Mouse (Mus musculus): ENCODE results near the gene Pcsk4. TPM values are rescaled to one million over a fixed set of nuclear protein-coding genes. Genes with fewer than 3 reads are reported as not detected.
A peak's percentile ranks its signal among the peaks of the same experiment; 100 is the strongest.

The Pcsk4 gene
- 6.2 and 8.1 TPM in 2 replicates for polyA plus RNA-seq (2014; fragmentation: Nextera tagmentation; extraction: Ambion mirVana)

GRCm38 (mm10) chr10:80329273-80330081 is at the start of gene Pcsk4, which contains the start of gene Reep6:
TSS of gene Pcsk4 (minus strand) at chr10:80329498.
TSS of gene Reep6 (plus strand) at chr10:80329953.
- peaks cover 11% of the 10 kb centered on the region for H3K4me1 ChIP-seq (ENCODE audit: control insufficient read depth, insufficient read depth, low read length)
- peak within 1 kb of the TSS; percentile 44 for H3K4me3 ChIP-seq (ENCODE audit: low read length)
- H3K9me3 ChIP-seq (ENCODE audit: control insufficient read depth, low read length), result no peaks in the 10 kb centered on the region
- H3K27ac ChIP-seq (ENCODE audit: low read depth, low read length), result no peak within 1 kb of the TSS
- 3% methylated on average over 36 of the region's 36 CpGs for WGBS
- peak within 1 kb of the TSS; percentile 91 for H3K4me2 ChIP-seq (replicated peaks; ENCODE audit: low read depth, low read length)
- H3K36me3 ChIP-seq (ENCODE audit: control insufficient read depth, insufficient read depth, low read length), result no peaks in the 10 kb centered on the region
- H3K27me3 ChIP-seq (ENCODE audit: control insufficient read depth, insufficient read depth, low read length), result peaks cover 6% of the 10 kb centered on the region
- ATAC-seq (ENCODE audit: low FRiP score, low TSS enrichment), result peak; percentile 96
- H3K9ac ChIP-seq (ENCODE audit: low read depth, low read length), result peak within 1 kb of the TSS; percentile 58

GRCm38 (mm10) chr10:80377716-80378115 is 48.4 kb upstream of the Pcsk4 start:
- Histone ChIP-seq H3K4me2 (replicated peaks; ENCODE audit: low read depth, low read length) (no peak overlapping the region), H3K27ac (ENCODE audit: low read depth, low read length) (no peak overlapping the region), H3K9ac (ENCODE audit: low read depth, low read length) (no peak overlapping the region), H3K9me3 (ENCODE audit: control insufficient read depth, low read length) (no peaks in the 10 kb centered on the region), H3K27me3 (ENCODE audit: control insufficient read depth, insufficient read depth, low read length) (no peaks in the 10 kb centered on the region), H3K36me3 (ENCODE audit: control insufficient read depth, insufficient read depth, low read length) (peaks cover 29% of the 10 kb centered on the region), H3K4me3 (ENCODE audit: low read length) (no peak overlapping the region), H3K4me1 (ENCODE audit: control insufficient read depth, insufficient read depth, low read length) (no peaks in the 10 kb centered on the region)
- 57% methylated on average over 10 of the region's 10 CpGs for WGBS
- ATAC-seq (ENCODE audit: low FRiP score, low TSS enrichment), result no peak

GRCm38 (mm10) chr10:80376160-80376559 is 46.9 kb upstream of the Pcsk4 start:
- ATAC-seq (ENCODE audit: low FRiP score, low TSS enrichment), result no peak
- 4% methylated on average over 7 of the region's 7 CpGs for WGBS
- peaks cover 14% of the 10 kb centered on the region for H3K36me3 ChIP-seq (ENCODE audit: control insufficient read depth, insufficient read depth, low read length)
- H3K4me3 ChIP-seq (ENCODE audit: low read length), result no peak overlapping the region
- no peak overlapping the region for H3K27ac ChIP-seq (ENCODE audit: low read depth, low read length)
- H3K4me2 ChIP-seq (replicated peaks; ENCODE audit: low read depth, low read length), result no peak overlapping the region
- H3K4me1 ChIP-seq (ENCODE audit: control insufficient read depth, insufficient read depth, low read length), result peaks cover 4% of the 10 kb centered on the region
- no peaks in the 10 kb centered on the region for H3K27me3 ChIP-seq (ENCODE audit: control insufficient read depth, insufficient read depth, low read length)
- H3K9ac ChIP-seq (ENCODE audit: low read depth, low read length), result no peak overlapping the region
- H3K9me3 ChIP-seq (ENCODE audit: control insufficient read depth, low read length), result no peaks in the 10 kb centered on the region

- H3K36me3 ChIP-seq (ENCODE audit: control insufficient read depth, insufficient read depth, low read length), result no peaks in the 10 kb centered on the region
- no peak overlapping the region for H3K4me2 ChIP-seq (replicated peaks; ENCODE audit: low read depth, low read length)
- H3K4me3 ChIP-seq (ENCODE audit: low read length), result no peak overlapping the region
- H3K27me3 ChIP-seq (ENCODE audit: control insufficient read depth, insufficient read depth, low read length), result no peaks in the 10 kb centered on the region
- H3K9me3 ChIP-seq (ENCODE audit: control insufficient read depth, low read length), result no peaks in the 10 kb centered on the region
- no peak overlapping the region for H3K9ac ChIP-seq (ENCODE audit: low read depth, low read length)
- H3K4me1 ChIP-seq (ENCODE audit: control insufficient read depth, insufficient read depth, low read length), result peaks cover 4% of the 10 kb centered on the region
- 26% methylated on average over 6 of the region's 6 CpGs for WGBS
- no peak overlapping the region for H3K27ac ChIP-seq (ENCODE audit: low read depth, low read length)
- no peak for ATAC-seq (ENCODE audit: low FRiP score, low TSS enrichment)
These were observed 44.8 kb upstream of the Pcsk4 start for GRCm38 (mm10) chr10:80374063-80374462.

- Histone ChIP-seq H3K9ac (ENCODE audit: low read depth, low read length) (no peak overlapping the region), H3K9me3 (ENCODE audit: control insufficient read depth, low read length) (no peaks in the 10 kb centered on the region), H3K36me3 (ENCODE audit: control insufficient read depth, insufficient read depth, low read length) (no peaks in the 10 kb centered on the region), H3K4me1 (ENCODE audit: control insufficient read depth, insufficient read depth, low read length) (peaks cover 4% of the 10 kb centered on the region), H3K27me3 (ENCODE audit: control insufficient read depth, insufficient read depth, low read length) (no peaks in the 10 kb centered on the region), H3K4me2 (replicated peaks; ENCODE audit: low read depth, low read length) (no peak overlapping the region), H3K4me3 (ENCODE audit: low read length) (no peak overlapping the region), H3K27ac (ENCODE audit: low read depth, low read length) (no peak overlapping the region)
- no peak for ATAC-seq (ENCODE audit: low FRiP score, low TSS enrichment)
- WGBS, result 86% methylated on average over 6 of the region's 6 CpGs
These were observed 43.4 kb upstream of the Pcsk4 start for GRCm38 (mm10) chr10:80372706-80373105.

- no peaks in the 10 kb centered on the region for H3K9me3 ChIP-seq (ENCODE audit: control insufficient read depth, low read length)
- peak overlapping the region; percentile 25; the same call in 1 of the 2 replicates for H3K4me3 ChIP-seq (ENCODE audit: low read length)
These were observed 42.7 kb upstream of the Pcsk4 start for GRCm38 (mm10) chr10:80371983-80372382.

GRCm38 (mm10) chr10:80371411-80371966 is 42.2 kb upstream of the Pcsk4 start:
- H3K4me3 ChIP-seq (ENCODE audit: low read length), result peak overlapping the region; percentile 25; the same call in 1 of the 2 replicates
- no peak overlapping the region for H3K27ac ChIP-seq (ENCODE audit: low read depth, low read length)
- H3K4me2 ChIP-seq (replicated peaks; ENCODE audit: low read depth, low read length), result peak overlapping the region; percentile 27; the same call in 1 of the 2 replicates
- no peaks in the 10 kb centered on the region for H3K9me3 ChIP-seq (ENCODE audit: control insufficient read depth, low read length)
- no peak overlapping the region for H3K9ac ChIP-seq (ENCODE audit: low read depth, low read length)
- H3K27me3 ChIP-seq (ENCODE audit: control insufficient read depth, insufficient read depth, low read length), result no peaks in the 10 kb centered on the region
- 4% methylated on average over 12 of the region's 12 CpGs for WGBS
- ATAC-seq (ENCODE audit: low FRiP score, low TSS enrichment), result peak; percentile 84
- H3K36me3 ChIP-seq (ENCODE audit: control insufficient read depth, insufficient read depth, low read length), result no peaks in the 10 kb centered on the region
- peaks cover 4% of the 10 kb centered on the region for H3K4me1 ChIP-seq (ENCODE audit: control insufficient read depth, insufficient read depth, low read length)

More at GRCm38 (mm10) chr10:80371983-80372382, 42.7 kb upstream of the Pcsk4 start:
- Histone ChIP-seq H3K4me1 (ENCODE audit: control insufficient read depth, insufficient read depth, low read length) (peaks cover 4% of the 10 kb centered on the region), H3K36me3 (ENCODE audit: control insufficient read depth, insufficient read depth, low read length) (no peaks in the 10 kb centered on the region), H3K27ac (ENCODE audit: low read depth, low read length) (no peak overlapping the region), H3K27me3 (ENCODE audit: control insufficient read depth, insufficient read depth, low read length) (no peaks in the 10 kb centered on the region), H3K4me2 (replicated peaks; ENCODE audit: low read depth, low read length) (peak overlapping the region; percentile 27; the same call in 1 of the 2 replicates), H3K9ac (ENCODE audit: low read depth, low read length) (no peak overlapping the region)
- no peak for ATAC-seq (ENCODE audit: low FRiP score, low TSS enrichment)
- 52% methylated on average over 9 of the region's 9 CpGs for WGBS

GRCm38 (mm10) chr10:80369995-80370747 is 40.9 kb upstream of the Pcsk4 start:
- no peak overlapping the region for H3K4me3 ChIP-seq (ENCODE audit: low read length)
- 78% methylated on average over 21 of the region's 21 CpGs for WGBS
- H3K9me3 ChIP-seq (ENCODE audit: control insufficient read depth, low read length), result no peaks in the 10 kb centered on the region
- no peak overlapping the region for H3K4me2 ChIP-seq (replicated peaks; ENCODE audit: low read depth, low read length)
- no peak for ATAC-seq (ENCODE audit: low FRiP score, low TSS enrichment)
- H3K4me1 ChIP-seq (ENCODE audit: control insufficient read depth, insufficient read depth, low read length), result peaks cover 4% of the 10 kb centered on the region
- no peak overlapping the region for H3K9ac ChIP-seq (ENCODE audit: low read depth, low read length)
- H3K27me3 ChIP-seq (ENCODE audit: control insufficient read depth, insufficient read depth, low read length), result no peaks in the 10 kb centered on the region
- H3K36me3 ChIP-seq (ENCODE audit: control insufficient read depth, insufficient read depth, low read length), result no peaks in the 10 kb centered on the region
- H3K27ac ChIP-seq (ENCODE audit: low read depth, low read length), result no peak overlapping the region
